Mouse (Mus musculus) layer of hippocampus, adult 11-12 months (tissue): ENCODE results near the gene Gm21518.
"Not testable (repeated sequence)": the region's sequence is repeated elsewhere in the genome, so short reads cannot be mapped to it uniquely, and the experiment has no call there.

ENCODE experiments used
- DNase-seq: peaks from one replicate; pipeline ENCODE4 v3.0.0; 2022; ENCODE audit warnings: low spot score

Gm21518 gene

GRCm38 (mm10) chrY:62190566-62190965 lies at the start of gene Gm21518:
Gene Gm21518, plus strand, starts transcription at chrY:62190866.
- DNase-seq = not testable (repeated sequence)
